Mouse (Mus musculus) C2C12 (cell line): Measurements from ENCODE around the gene Ddx20.

Experiments
- CTCF ChIP-seq: IDR thresholded peaks from one replicate; pipeline ENCODE4 v1.5.1; 2011; ENCODE audit not compliant: control insufficient read depth, insufficient read depth, insufficient read length
- MAX ChIP-seq: IDR thresholded peaks from one replicate; pipeline ENCODE4 v1.6.1; 2011; ENCODE audit warnings: mild to moderate bottlenecking, control low read depth

DNA sequence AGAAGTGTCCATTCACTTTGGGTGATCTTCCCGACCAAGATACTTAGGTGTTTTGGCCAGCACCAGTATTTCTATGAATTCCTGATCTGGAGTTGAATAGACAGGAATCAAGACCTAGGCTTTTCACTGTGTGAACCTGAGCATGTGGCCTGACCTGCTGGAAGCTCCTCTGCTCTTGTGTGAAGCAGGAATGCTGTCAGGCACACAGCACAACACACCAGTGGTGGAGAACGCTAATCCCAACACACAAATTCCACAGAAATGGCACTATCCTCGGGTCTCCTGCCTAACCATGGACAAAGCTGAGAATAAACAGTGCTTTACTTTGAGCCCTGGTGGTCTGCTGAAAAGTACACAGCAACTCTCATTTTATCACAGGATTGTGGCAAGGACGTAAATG, 33.1 kb upstream of the Ddx20 start:
- TF ChIP-seq CTCF (no peak), MAX (no peak)
